Mouse (Mus musculus) urinary bladder, postnatal 36 days (tissue): ENCODE data around the gene Doc2b.

Experiments
- DNase-seq, 2 experiments: peaks; one replicate each; pipeline ENCODE4 v3.0.0; 2022; ENCODE audit warnings: low spot score in 2 of 2, mixed read lengths in 1 of 2

Doc2b gene

DNA sequence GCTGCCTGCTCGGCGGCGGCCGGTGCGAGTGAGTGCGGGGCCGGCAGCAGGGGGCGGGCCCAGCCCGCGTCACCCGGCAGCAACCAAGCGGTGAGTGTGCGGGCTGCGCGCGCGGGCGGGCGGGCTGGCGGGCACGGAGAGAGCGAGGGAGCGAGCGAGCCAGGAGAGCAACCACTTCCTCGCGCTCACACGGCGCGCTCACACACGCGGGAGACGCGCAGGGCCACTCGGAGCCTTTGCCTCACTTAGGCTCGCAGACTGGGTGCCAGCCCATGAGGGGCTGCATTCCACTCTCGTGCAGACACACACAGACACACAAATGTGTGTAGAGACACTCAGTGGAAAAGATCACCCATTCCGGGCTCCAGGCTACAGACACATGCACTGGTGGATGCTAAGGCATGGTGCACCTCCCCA lies at the start of gene Doc2b:
TSS of gene Doc2b (minus strand) at position 21 of the 417 bp plus-strand sequence.
- DNase-seq, result no peak

DNA sequence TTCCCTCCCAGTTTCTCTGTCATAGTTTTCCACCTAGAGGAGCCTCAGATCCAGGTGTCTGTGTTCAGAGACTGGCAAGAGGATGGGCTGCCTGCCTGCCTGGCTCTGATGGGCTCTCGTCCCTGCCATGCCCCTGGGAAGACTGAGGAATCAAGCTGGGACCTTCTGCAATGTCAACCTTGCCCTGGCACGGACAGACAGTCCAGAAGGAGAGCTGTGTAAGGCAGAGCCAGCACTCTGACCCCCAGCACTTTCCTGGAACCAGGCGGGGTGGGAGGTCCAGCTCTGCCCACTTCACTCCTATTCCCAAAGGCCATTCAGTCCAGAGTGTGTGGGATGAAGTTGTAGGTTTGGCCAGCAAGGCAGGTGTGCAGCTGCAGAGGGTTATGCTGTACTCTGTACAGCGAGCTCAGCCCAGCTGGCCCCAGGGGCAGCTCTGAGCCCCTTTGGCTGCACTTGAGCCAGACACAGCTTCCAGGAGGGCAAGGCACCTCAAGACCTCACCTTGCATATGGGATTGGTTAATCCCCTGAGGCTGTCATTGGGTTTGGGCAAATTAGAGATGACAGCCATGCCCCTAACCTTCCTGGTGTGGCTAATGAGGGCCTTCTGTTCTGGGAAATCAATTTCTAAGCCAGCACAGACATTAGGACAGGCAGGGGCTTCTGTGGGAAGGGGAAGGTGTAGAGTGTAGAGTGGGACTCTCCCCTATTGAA lies 47.2 kb upstream of the Doc2b start:
- DNase-seq, result no peak

DNA sequence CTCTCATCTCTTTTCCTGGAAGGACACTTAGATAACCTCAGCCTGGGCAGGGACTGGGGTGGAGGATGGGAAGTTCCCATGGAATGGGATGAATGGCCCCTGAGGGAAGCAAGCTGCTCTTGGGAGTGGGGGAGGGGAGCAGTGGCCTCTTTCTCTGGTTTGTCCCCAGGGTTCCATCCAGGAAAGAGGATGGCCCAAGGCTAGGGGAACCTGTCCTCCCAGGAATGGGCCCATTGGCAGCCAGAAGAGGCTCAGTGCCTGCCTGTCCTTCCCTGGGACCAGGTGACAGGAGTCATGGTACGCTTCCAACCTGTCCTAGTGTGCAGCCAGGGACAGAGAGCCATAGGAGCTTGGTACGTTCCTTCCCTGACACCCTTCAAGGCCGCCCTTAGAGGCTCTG lies 45.7 kb upstream of the Doc2b start:
- DNase-seq, result no peak

DNA sequence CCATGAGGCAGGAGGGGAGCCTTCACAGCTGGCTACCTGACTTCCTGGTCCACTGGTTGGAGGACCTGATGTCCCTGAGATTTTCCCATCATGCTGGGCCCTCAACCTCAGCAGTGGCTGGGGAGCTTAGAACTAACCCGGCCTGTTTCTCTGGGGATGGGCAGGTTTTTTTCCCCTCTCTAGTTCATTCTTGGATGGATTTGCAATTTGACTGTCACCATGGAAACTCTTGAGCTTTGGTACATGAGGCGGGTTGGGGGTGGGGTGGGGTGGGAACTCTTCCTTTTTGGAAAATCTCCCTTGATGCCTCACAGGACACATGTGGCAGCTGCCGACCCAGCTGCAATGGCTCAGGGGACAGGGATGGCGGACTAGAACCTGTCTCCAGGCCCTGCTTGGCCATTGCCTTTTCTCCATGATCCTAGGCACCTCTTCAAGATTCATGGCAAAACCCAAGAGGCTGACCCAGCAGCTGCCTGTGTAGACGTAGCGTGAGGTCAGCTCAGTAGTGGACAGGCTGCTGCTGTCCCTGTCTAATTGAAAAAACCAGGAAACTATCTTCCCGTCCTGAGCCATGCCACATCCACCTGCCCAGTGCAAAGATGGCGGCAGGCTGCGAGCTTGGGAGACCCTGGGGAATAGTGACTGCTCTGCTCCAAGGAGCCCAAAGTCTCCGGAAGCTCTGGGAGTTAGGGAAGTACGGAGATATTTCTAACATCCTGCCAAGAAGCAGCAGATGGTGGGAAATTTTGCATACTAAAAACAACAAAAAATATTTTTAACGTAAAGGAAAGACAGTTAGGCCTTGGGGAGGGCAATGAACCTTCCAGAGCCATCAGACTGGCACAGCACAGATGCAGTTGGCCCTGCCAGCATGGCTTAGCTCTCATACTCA lies 43.9 kb upstream of the Doc2b start:
- DNase-seq, result no peak

DNA sequence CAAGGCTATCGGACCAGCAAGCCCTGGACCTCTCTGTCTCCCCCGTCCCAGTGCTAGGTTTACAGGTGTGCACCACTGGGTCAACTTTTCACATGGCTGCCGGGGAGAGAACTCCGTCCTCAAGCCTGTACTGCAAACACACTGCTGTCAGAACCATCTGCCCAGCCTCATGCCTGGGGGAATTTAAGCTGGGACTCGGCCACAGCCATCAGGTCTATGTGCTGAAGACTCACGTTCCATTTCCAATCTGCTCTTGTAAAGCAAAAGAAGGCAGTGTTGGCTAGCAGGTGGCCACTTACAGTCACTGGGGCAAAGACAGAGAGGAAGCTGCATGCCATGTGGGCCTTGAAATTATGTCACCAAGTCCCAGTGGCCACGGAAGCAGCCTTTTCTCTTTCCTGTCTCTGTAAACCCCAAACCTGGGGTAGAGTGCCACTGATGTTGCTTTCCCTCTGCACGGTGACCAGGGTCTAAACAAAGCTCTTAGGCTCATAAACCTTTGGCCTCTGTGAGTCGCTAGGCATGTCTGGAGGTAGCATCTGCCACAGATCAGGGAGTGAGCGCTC lies 43.1 kb upstream of the Doc2b start:
- DNase-seq, result no peak

DNA sequence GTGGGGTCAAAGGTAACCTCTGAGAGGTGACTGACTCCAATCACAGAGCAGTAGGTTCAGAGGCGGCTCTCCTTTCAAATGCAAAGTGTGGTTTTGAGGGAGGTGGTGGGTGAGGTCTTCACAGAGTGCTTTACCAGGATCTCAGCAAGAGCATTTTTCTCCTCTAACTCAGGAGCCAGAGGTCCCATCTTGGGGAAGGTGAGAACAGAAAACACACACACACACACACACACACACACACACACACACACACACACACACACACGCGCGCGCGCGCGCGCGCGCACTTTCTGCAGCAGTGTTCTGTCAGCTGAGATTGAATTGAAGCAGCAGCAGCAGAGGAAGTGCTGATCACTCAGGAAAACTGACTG lies 40.4 kb upstream of the Doc2b start:
- no peak for DNase-seq

DNA sequence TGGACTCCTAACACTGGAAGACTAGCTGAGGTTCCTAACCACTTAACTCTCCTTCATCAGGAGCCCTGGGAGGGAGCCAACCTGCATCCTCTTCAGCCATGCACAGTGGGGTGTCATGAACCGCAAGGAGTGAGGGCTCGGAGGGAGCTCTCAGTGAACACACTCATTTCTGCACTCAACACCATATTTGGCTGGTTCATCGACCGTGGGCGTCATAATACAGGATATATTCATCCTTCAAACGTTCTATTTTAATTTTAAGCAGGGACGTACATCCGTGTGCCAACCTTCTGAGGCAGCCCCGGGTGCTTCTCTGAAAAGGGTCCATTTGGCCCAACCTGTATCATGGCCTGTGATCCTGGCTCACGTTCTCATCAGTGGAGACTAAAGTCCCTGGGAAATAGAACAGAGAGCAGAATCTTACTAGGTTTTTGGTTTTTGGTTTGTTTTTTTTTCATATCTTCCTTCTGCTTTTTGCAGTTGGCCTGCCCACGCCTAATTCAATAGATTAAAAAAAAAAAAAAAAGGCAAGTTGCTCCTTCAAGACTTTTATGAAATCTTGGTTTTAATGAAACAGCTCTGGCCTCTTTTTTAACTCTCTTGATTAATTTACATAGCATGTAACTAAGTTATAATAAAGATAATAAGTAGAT lies 39.9 kb upstream of the Doc2b start:
- no peak for DNase-seq

DNA sequence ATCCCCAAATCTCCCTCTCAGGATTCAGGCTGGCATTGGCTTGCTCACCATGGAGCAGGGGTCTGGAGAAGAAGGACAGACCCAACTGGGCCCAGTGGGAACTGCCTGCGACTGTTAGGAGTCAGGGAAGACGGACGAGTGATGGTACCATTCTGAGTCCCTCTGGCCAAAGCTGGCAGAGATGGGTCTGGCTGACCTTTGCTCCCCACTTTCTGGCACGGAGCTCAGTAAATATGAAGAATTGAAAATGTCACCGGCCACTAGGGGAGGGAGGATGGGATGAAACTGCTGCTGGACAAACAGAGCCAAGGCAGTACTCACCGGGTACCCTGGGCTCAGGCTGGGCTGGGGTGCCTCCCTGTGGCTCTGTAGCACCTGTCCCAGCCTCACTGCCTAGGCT lies 37.2 kb upstream of the Doc2b start:
- no peak for DNase-seq

DNA sequence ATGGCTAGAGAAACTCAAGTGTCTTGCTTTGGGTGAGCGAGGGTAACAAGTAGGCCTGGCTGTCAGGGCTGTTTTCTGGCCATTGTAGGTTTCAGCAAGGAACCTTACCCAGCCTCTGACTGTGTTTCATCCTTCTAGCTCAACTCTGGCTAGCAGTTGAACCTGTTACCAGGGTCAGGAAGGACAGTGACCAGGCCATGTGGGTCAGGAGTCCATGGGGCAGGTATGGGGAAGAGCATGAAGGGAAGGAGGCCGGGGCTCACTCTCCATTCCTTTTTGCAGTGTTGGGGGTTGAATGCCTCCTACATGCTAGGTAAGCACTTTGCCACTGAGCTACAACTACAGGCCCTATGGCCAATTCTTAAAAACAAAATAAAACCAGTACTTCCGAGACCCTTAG lies 34.5 kb upstream of the Doc2b start:
- DNase-seq, result no peak

DNA sequence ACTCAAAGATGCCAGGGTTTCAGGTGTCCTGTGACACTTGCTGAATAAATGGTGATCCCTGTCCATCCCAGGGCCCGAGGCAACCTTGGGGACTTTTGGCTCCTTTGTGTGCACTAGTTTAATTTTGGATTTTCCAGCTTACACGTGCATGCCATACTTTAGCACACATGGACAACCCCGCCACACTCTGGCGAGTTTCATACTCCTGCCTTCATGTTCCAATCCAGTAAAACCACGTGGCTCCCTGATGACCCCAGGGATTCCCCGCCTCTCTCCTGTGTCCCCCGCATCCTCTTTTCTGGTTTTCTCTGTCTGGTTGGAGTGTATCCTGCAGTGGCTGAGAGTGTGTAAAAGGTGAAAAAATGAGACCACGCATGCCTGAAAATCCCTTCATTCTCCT lies 31.6 kb upstream of the Doc2b start:
- no peak for DNase-seq

DNA sequence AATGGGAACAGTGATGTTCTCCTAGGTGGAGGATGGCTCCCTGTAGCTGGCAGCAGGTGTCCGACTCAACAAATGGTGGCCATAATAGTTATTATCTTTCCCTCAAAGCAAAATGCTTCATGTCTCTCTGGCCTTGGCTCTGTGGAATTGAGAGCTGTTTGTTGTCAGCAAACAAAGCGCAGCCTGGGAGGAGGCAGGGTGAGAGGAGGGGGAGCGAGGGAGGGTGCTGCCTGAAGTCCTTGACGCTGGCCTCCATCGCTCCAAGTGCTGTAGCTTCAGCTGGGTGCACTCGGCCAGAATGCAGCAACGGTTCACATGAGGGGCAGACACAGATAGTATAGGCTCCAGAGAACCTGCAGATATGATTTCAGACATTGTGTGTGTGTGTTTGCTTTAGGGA lies 27.7 kb upstream of the Doc2b start:
- DNase-seq, result no peak

DNA sequence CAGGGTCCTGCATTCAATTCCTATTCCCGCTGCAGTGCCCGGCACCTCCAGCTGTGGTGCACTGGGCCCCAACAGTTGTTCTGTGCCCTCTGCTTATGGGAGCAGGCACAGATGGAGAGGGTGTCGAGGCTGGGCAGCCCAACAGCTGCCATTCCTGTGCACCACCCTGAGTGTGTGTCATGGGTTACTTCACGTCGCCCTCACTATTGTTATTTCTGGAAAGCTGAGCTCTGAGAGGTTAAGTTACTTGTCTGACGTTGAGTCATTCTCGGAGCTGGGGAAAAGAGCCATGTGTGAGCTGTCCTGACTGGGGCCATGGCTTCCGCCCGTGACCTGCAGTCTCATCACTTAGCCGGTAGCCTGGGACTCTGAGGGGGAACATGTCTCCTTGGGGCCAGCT lies 17.2 kb upstream of the Doc2b start:
- no peak for DNase-seq

DNA sequence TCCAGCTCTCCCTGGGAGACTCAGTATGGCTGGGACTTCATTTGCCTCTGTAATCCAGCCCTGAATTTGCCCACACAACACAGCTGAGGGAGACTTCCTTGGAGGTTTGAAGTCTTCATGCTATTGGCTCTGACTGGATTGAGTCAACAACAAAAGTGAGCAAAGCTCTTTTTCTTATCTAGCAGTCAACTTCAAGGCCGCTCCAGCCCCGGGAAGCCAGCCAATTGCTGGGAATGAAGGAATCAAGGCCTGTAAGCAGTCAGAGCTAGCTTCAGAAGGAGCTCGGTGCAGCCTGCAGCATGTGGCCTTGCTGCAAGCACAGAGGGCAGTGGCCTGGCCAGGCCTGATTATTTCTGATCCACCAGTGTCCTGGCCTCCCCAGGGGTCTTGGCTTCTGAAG lies 16.1 kb upstream of the Doc2b start:
- DNase-seq, result peak; percentile 68 to 87

DNA sequence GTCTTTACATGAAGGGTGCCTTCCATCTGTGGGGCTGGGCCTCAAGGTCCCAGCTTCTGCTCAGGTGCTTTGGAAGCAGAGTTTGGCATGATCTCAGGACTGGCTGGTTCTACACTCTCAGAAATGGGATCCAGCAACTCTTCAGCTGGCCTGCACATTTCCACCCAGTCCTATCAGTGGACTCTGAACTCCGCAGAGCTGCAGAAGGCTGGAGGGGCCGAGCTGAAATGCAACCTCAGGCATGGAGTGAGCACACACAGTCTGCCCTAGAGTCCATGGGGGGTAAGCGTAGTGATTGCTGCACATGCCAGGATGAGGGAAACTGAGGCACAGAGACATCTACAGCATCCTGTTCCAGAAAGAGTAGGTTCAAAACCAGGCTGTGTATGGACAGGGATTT lies 14.7 kb upstream of the Doc2b start:
- DNase-seq, result no peak

DNA sequence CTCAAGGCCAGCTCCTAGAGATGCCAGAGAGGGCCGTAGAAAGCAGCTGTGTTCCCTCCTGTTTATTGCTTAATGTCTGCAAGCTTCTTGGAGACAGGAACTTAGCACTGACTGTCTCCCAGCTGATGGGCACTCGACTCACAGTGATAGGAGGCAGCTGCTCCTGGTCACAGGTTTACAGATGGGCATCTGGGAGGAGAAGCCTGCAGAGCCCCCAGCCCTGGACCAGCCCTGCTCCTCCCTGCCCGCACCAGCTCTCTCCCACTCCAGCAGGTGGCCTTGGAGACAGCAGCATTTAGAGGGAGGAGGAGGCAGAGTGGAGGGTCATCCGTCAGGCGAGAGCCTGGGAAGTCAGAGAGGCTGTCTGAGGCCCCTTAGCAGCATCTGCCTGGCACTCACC lies 11.6 kb upstream of the Doc2b start:
- DNase-seq, result no peak

DNA sequence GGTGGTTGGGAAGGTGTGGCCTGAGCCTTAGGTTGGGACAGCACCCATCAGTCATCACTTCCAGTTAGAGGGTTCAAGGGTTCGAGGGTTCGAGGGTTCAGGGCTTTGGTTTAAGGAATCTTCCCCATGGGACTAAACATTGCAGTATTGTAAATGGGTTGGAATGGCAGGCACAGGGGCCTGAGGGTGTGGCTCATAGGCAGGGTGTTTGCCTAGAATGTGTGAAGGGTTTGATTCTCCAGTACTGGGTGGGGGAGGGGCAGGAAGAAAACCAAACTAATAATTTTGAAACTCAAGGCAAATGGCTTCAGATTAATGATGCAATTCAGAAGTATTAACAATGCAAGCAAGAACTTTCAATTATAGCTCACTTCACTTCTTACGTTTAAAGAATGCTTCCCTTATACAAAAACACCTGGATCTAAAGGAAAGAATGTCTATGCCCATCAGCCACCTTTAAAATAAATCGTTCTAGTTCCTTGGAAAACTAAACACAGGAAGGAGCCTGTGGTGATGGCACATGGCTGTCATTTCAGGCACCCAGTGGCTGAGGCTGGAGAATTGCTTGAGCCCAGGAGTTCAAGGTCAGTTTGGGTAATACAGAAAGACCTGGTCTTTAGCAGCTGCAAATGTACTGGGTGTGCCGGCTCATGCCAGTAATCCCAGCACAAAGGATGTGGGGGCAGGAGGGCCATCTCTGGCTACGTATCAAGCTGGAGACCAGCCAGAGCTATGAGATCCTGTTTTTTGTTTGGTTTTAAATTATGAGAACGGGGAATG lies 6.1 kb upstream of the Doc2b start:
- no peak for DNase-seq

DNA sequence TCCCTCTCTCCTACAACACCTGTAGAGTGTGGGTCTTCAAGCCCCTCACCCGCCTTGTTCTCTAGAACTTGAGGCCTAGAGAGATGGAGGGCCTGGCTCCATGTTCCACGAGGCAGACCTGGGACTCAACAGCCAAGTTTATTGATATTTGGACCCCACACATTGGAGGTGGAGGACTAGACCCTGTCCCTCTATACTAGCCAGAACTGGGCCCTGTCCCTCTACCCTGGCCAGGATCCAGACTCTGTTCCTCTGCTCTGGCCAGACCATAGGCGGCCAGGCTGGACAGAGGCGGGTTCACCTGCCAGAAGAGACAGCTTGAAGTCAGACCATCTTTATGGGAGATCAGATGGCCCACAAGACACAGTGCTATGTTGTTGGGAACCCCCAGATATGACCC lies 5.5 kb upstream of the Doc2b start:
- no peak for DNase-seq

DNA sequence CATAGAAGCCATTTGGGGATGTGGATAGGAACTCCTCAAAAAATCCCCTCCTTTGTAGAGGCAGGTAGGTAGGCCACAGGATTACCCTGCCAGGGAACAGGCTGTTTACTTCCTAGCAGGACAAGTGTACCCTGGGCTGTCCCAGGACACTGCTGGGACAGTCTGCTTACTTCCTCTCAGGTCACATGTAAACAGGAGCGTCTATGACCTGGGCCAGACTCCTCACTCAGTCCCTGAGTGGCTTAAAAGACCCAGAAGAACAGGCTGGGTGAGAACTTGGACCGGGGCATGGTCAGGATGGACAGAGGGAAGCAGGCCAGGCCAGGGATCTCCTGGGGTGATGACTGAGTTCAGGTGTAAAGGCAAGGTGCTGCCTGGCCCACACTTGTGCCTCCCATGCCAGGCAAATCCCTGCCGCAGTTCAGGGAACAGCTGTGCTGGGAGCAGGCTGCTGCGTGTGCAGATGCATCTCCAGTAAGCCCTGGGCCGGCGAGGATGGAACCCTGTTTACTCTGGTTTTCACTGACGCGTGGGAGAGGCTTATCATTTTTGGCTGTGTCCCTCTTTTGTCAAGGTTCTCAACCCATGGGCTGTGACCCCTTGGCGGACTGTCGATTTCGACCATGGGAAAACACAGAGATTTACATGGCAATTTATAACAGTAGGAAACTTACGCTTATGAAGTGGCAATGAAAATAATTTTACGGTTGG lies 842 bp upstream of the Doc2b start:
- no peak for DNase-seq

DNA sequence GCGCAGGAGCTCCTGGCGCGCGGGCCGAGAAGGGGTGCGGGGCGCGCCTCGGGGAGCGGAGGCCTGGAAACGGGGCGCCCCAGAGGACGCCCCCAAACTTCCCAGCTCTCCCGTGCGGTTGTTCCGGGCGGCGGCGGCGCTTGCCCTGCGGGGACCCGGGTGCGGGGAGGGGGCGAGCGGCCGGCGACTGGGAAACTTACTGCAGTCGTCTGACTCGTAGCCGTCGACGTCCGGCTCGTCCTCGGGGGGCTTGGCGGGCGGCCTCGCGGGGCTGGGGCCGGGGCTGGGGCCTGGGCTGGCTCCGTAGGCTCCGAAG lies 570 bp downstream of the Doc2b start:
- no peak for DNase-seq

DNA sequence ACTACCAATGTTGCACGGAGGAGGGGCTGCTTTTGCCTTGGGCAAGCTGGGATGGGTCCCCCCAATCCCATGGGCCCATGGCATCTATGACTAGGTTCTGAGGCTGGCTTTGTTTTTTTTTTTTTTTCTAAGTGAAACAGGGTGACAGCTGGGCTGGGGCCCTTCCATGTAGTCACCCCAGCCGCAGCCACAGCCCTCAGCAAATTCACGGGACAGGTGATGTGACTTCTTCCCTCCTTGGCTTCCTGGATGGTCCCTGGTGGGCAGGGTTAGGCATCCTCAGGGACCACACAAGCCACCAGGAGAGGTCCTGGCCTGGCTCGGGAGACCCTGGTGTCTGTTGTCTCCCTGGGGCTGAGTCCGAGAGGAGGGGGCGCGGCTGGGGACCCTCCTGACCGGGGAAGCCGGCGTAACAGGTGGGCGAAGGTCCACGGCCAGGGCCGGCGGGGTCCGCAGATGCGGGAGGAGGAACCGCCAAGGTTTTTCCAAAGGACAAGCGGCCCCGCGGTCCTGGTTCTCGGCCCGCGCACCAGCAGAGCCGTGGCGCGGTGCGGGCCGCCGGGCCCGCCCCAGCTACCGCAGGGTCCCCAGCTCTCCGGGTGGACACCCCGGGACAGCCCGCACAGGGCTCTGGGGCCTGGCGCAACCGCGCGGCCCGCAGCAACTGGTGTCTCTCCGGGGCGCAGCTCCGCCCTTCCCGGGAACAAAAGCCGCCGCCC lies 1.1 kb downstream of the Doc2b start:
- no peak for DNase-seq

DNA sequence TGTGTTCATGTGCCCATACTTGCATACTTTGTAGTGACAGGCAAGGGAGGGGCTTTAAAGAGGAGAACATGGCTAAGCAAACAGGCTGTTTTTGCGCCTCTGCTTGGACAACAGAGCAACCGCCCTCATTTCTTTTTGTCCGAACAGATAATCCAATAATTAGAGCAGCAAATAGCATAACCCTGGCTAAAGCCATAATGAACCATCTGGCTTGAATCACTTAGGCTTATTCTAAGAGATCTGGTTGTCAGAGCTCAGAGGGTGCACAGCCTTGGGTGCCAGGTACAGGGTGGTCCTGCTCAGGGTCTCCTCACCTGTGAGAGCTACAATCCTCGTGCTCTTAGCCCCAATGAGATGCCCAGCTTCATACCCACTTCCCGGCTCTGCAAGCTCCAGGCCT lies 2.5 kb downstream of the Doc2b start:
- no peak for DNase-seq
